Mouse (Mus musculus) ES-E14 (cell line): Measurements from ENCODE around the gene Rusc1. TPM values are rescaled to one million over a fixed set of nuclear protein-coding genes. Genes with fewer than 3 reads are reported as not detected.

Source experiments
- DNase-seq: peaks from one replicate; pipeline ENCODE4 v3.0.0-alpha.2; 2013; ENCODE audit warnings: low read depth, low spot score
- H3K27ac ChIP-seq: 2 replicates; pipeline ENCODE4 v1.5.1; 2012; ENCODE audit warnings: low read depth, mild to moderate bottlenecking, low read length, moderate library complexity, mixed read lengths; ENCODE audit not compliant: poor library complexity, insufficient read depth, severe bottlenecking
- H3K36me3 ChIP-seq: 2 replicates; pipeline ENCODE4 v1.6.1; 2012; ENCODE audit warnings: mild to moderate bottlenecking, low read length, moderate library complexity, mixed read lengths; ENCODE audit not compliant: control insufficient read depth, poor library complexity, insufficient read depth, severe bottlenecking
- H3K4me1 ChIP-seq, 2 experiments: fragments of 150-350 bp in 1 of 2; sonication (generic) in 1 of 2; 2 replicates each; pipeline ENCODE4 v1.6.1; 2012; ENCODE audit warnings: low read length in 2 of 2, mild to moderate bottlenecking in 1 of 2, mixed read lengths in 1 of 2; ENCODE audit not compliant: control insufficient read depth in 2 of 2, insufficient read depth in 2 of 2, poor library complexity in 1 of 2
- H3K4me3 ChIP-seq, 2 experiments: fragments of 150-350 bp in 1 of 2; sonication (generic) in 1 of 2; 2 replicates each; pipeline ENCODE4 v1.5.1; 2012; ENCODE audit warnings: low read length in 2 of 2, low read depth in 1 of 2, mild to moderate bottlenecking in 1 of 2, mixed read lengths in 1 of 2; ENCODE audit not compliant: insufficient read depth in 1 of 2, poor library complexity in 1 of 2, severe bottlenecking in 1 of 2
- H3K9ac ChIP-seq: 2 replicates; pipeline ENCODE4 v1.6.1; 2012; ENCODE audit warnings: low read depth, mild to moderate bottlenecking, low read length, mixed read lengths; ENCODE audit not compliant: poor library complexity, insufficient read depth, severe bottlenecking
- H3K9me3 ChIP-seq: fragments of 150-350 bp; sonication (generic); 2 replicates; pipeline ENCODE4 v1.6.1; 2012; ENCODE audit warnings: low read depth, mild to moderate bottlenecking, low read length; ENCODE audit not compliant: control insufficient read depth, insufficient read depth
- CHD2 ChIP-seq: IDR thresholded peaks from 2 replicates; pipeline ENCODE4 v1.6.1; 2014; ENCODE audit warnings: mild to moderate bottlenecking, low read depth, low read length, inconsistent platforms
- HCFC1 ChIP-seq: IDR thresholded peaks from 2 replicates; pipeline ENCODE4 v1.6.1; 2012; ENCODE audit warnings: low read length, inconsistent platforms, borderline replicate concordance; ENCODE audit not compliant: insufficient read depth
- MAFK ChIP-seq: IDR thresholded peaks from 2 replicates; pipeline ENCODE4 v1.6.1; 2014; ENCODE audit warnings: mild to moderate bottlenecking, low read depth, low read length, inconsistent platforms; ENCODE audit not compliant: insufficient read depth
- ZC3H11A ChIP-seq: IDR thresholded peaks from 2 replicates; pipeline ENCODE4 v1.6.1; 2012; ENCODE audit warnings: low read depth, mild to moderate bottlenecking, inconsistent platforms, low read length, borderline replicate concordance
- ZNF384 ChIP-seq: IDR thresholded peaks from 2 replicates; pipeline ENCODE4 v1.6.1; 2012; ENCODE audit warnings: low read depth, low read length, inconsistent platforms
- in situ Hi-C, 2 experiments: fragments of 600-800 bp; cut with MboI; formaldehyde crosslinking; loops; one replicate each; pipeline ENCODE4 v1.15.1; 2025; ENCODE audit warnings: low sequenced_read_pairs in 2 of 2, inconsistent platforms in 1 of 2; ENCODE audit not compliant: unreplicated experiment in 2 of 2
- total RNA-seq: library from RNA; depleted of rRNA; stranded (reverse); fragments of 300-350 nt; gene quantifications from 2 replicates; pipeline ENCODE4 v1.2.3, GENCODE M21; 2012; rRNA removed

Rusc1 gene
- total RNA-seq, 1 experiment: 13.3 TPM

GRCm38 (mm10) chr3:89058361-89058760 is 34.8 kb downstream of the Rusc1 start:
- H3K9me3 ChIP-seq: no peaks in the 10 kb centered on the region
- in situ Hi-C loops: no loop called here
- H3K9ac ChIP-seq: no peak overlapping the region
- no peak for DNase-seq
- no peak overlapping the region for H3K4me3 ChIP-seq
- H3K4me1 ChIP-seq: no peaks in the 10 kb centered on the region
- no peak overlapping the region for H3K27ac ChIP-seq
- H3K36me3 ChIP-seq: peaks cover 17% of the 10 kb centered on the region
- no peak for TF ChIP-seq CHD2
- TF ChIP-seq MAFK: no peak
- TF ChIP-seq ZC3H11A: no peak
- no peak for TF ChIP-seq ZNF384
- TF ChIP-seq HCFC1: no peak

- H3K9me3 ChIP-seq: no peaks in the 10 kb centered on the region
- no peak overlapping the region for H3K9ac ChIP-seq
- no peak overlapping the region for H3K27ac ChIP-seq
- peaks cover 14% of the 10 kb centered on the region for H3K36me3 ChIP-seq
- no peak overlapping the region for H3K4me3 ChIP-seq
- in situ Hi-C loops: no loop called here
- no peaks in the 10 kb centered on the region for H3K4me1 ChIP-seq
- no peak for DNase-seq
- TF ChIP-seq ZNF384 (no peak), HCFC1 (no peak), CHD2 (no peak), ZC3H11A (no peak), MAFK (no peak)
These were observed 49.8 kb downstream of the Rusc1 start for GRCm38 (mm10) chr3:89043359-89043758.

Other genes with a start within 250 kb of the Rusc1 start
- gene Msto1, start 179.3 kb downstream of the Rusc1 start, total RNA-seq: 74.5 and 78.3 TPM in 2 replicates
- 11.2 and 11.7 TPM in 2 replicates for gene Ash1l, start 142.7 kb downstream of the Rusc1 start, total RNA-seq
- gene Dap3, start 142.1 kb downstream of the Rusc1 start, total RNA-seq: 168 and 185 TPM in 2 replicates
- 0.26 TPM in 1 of 2 replicates, not detected in the other for gene Gm43738, start 7.8 kb upstream of the Rusc1 start, total RNA-seq
- gene Fdps, start 8.6 kb upstream of the Rusc1 start, total RNA-seq: 181 and 184 TPM in 2 replicates
- gene Pklr, start 42.8 kb upstream of the Rusc1 start, total RNA-seq: 0.85 and 0.90 TPM in 2 replicates
- 4.0 and 6.0 TPM in 2 replicates for gene Hcn3, start 66.9 kb upstream of the Rusc1 start, total RNA-seq
- gene Clk2, start 71.5 kb upstream of the Rusc1 start, total RNA-seq: 42.0 and 60.1 TPM in 2 replicates
- gene Scamp3, start 84.2 kb upstream of the Rusc1 start, total RNA-seq: 83.2 and 102 TPM in 2 replicates
- gene Fam189b, start 89.8 kb upstream of the Rusc1 start, total RNA-seq: 8.6 and 9.3 TPM in 2 replicates
- gene Gba, start 109.6 kb upstream of the Rusc1 start, total RNA-seq: 69.3 and 89.7 TPM in 2 replicates
- 36.9 and 46.9 TPM in 2 replicates for gene Thbs3, start 121.9 kb upstream of the Rusc1 start, total RNA-seq
- 234 and 251 TPM in 2 replicates for gene Mtx1, start 133.8 kb upstream of the Rusc1 start, total RNA-seq
- 3.0 and 3.9 TPM in 2 replicates for gene Muc1, start 135.7 kb upstream of the Rusc1 start, total RNA-seq
- gene Krtcap2, start 152.7 kb upstream of the Rusc1 start, total RNA-seq: 113 and 134 TPM in 2 replicates
- gene Trim46, start 153.0 kb upstream of the Rusc1 start, total RNA-seq: 3.1 and 5.3 TPM in 2 replicates
- gene Dpm3, start 166.0 kb upstream of the Rusc1 start, total RNA-seq: 207 and 297 TPM in 2 replicates
- 17.0 and 27.0 TPM in 2 replicates for gene Slc50a1, start 177.3 kb upstream of the Rusc1 start, total RNA-seq
- gene Efna1, start 187.8 kb upstream of the Rusc1 start, total RNA-seq: 2.1 and 9.5 TPM in 2 replicates
- 7.5 and 12.5 TPM in 2 replicates for gene Efna3, start 229.7 kb upstream of the Rusc1 start, total RNA-seq
- gene Efna4, start 244.7 kb upstream of the Rusc1 start, total RNA-seq: 24.0 and 41.9 TPM in 2 replicates